Mouse (Mus musculus) erythroblast, adult 5-6 weeks (primary cell): ENCODE results near the gene Tex22. TPM values are rescaled to one million over a fixed set of nuclear protein-coding genes. Genes with fewer than 3 reads are reported as not detected.

Source experiments
- ATAC-seq: replicated peaks from 2 replicates; pipeline ENCODE4 v1.8.0; 2016; ENCODE audit warnings: moderate number of reproducible peaks, mild to moderate bottlenecking, moderate TSS enrichment, inconsistent platforms; ENCODE audit not compliant: poor library complexity, low FRiP score, severe bottlenecking
- total RNA-seq, 2 experiments: library from RNA; stranded (forward) in 1 of 2; stranded (reverse) in 1 of 2; fragments of 150-400 nt in 1 of 2; fragments of 200-764, 138-1000 nt in 1 of 2; gene quantifications; 2 replicates each; pipeline versions ENCODE4 v1.2.3 to v1.2.4; 2015 to 2017; ENCODE audit warnings: low replicate concordance in 2 of 2

Tex22 gene
- total RNA-seq, 2 experiments from 2014 or later = not detected

- no peak for ATAC-seq
These were observed 22.5 kb upstream of the Tex22 start for GRCm38 (mm10) chr12:113051628-113052403.

- no peak for ATAC-seq
These were observed 18.2 kb upstream of the Tex22 start for GRCm38 (mm10) chr12:113056089-113056488.

GRCm38 (mm10) chr12:113060178-113060577, 14.1 kb upstream of the Tex22 start:
- ATAC-seq = peak; percentile 63

- no peak for ATAC-seq
These were observed 12.7 kb upstream of the Tex22 start for GRCm38 (mm10) chr12:113061606-113062005.

GRCm38 (mm10) chr12:113062201-113062600, 12.1 kb upstream of the Tex22 start:
- ATAC-seq = no peak

GRCm38 (mm10) chr12:113063700-113064099, 10.6 kb upstream of the Tex22 start:
- ATAC-seq = no peak

GRCm38 (mm10) chr12:113068002-113068401, 6.3 kb upstream of the Tex22 start:
- no peak for ATAC-seq

GRCm38 (mm10) chr12:113069389-113069788, 4.9 kb upstream of the Tex22 start:
- no peak for ATAC-seq

- ATAC-seq = no peak
These were observed 3.0 kb upstream of the Tex22 start for GRCm38 (mm10) chr12:113071321-113071720.

- ATAC-seq = no peak
These were observed 2.5 kb upstream of the Tex22 start for GRCm38 (mm10) chr12:113071827-113072226.

GRCm38 (mm10) chr12:113073420-113074328, 628 bp upstream of the Tex22 start:
- ATAC-seq = no peak

- ATAC-seq = peak; percentile 87
These were observed 757 bp downstream of the Tex22 start for GRCm38 (mm10) chr12:113075063-113075454.

- ATAC-seq = no peak
These were observed 1.2 kb downstream of the Tex22 start for GRCm38 (mm10) chr12:113075486-113075885.

GRCm38 (mm10) chr12:113087276-113087675, 13.0 kb downstream of the Tex22 start:
- ATAC-seq = no peak

- ATAC-seq = no peak
These were observed 13.7 kb downstream of the Tex22 start for GRCm38 (mm10) chr12:113088026-113088425.

GRCm38 (mm10) chr12:113089107-113089506, 14.8 kb downstream of the Tex22 start:
- no peak for ATAC-seq

GRCm38 (mm10) chr12:113090053-113090452, 15.8 kb downstream of the Tex22 start:
- 0 out of 2 replicates have a peak, but pooled peaks have one; percentile 14 for ATAC-seq

- no peak for ATAC-seq
These were observed 22.7 kb downstream of the Tex22 start for GRCm38 (mm10) chr12:113097040-113097439.

GRCm38 (mm10) chr12:113097749-113098281, 23.5 kb downstream of the Tex22 start, which contains the start of gene Mta1:
Mta1 (plus strand) TSS chr12:113098278.
- no peak for ATAC-seq

- ATAC-seq = no peak
These were observed 24.3 kb downstream of the Tex22 start for GRCm38 (mm10) chr12:113098530-113099151.
